Mouse (Mus musculus) kidney, adult 9 months (tissue): ENCODE results near the gene Mmp28.

Experiments used
- DNase-seq: peaks from one replicate; pipeline ENCODE4 v3.0.0; 2022

Mmp28 gene

DNA sequence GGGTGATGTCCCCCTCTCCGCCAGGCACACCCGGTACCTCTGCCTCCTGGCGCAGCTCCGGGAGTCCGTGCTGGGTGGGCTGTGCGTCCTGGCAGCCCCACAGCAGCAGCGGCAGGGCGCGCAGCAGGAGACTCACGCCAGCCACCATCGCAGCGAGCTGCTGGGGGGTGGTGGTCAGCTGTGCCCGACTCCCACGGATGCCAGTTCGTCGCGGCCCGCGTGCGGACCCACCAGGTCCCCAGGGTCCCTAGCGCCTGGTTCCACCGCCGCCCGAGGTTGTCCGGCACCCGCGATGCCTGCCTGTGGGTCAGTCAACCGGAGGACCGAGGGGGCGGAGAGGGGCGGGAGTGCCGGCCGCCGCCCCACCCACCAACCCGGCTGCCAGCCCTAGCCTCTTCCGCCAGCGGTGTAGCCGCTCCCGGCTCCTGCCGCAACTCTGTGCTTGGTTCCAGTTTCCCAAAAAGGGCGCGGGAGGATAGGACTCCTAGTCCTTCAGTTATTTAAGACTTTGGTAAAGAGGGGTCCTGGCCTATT is at the start of gene Mmp28:
Gene Mmp28, minus strand, starts transcription at position 361 of the 534 bp plus-strand sequence.
- peak; percentile 62 for DNase-seq

DNA sequence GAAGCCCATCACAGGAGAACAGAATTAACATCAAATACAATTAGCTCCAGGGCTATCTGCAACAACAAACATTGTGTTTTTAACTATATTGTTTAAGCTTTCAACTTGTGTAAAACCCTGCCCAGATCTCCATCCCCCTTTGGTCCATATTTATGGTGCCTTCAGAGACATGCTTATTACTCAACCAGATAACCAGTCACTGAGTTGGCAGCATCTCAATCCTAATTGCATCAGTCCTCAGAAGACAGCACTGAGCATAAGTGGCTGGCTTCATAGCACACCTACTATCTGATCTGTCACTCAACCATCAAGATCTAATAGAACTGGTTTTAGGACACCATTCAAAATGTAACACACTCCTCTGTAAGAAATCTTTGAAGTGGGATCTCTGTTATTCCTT is 46.6 kb upstream of the Mmp28 start:
- no peak for DNase-seq

DNA sequence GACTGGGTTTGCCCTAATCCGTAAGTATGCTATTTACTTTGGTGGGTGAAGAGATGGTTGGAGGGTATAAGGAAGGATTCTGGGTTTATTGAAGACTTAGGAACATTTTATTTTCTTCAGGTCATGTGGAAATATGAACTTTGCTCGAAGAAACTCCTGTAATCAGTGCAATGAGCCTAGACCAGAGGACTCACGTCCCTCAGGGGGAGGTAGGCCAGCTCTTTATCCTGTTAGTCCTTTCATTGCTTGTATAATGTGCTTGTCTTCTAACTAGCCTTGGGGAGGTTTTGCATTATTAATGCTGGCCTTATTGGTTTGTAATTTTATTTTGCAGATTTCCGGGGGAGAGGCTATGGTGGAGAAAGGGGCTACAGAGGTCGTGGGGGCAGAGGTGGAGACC is 41.4 kb upstream of the Mmp28 start:
- no peak for DNase-seq

DNA sequence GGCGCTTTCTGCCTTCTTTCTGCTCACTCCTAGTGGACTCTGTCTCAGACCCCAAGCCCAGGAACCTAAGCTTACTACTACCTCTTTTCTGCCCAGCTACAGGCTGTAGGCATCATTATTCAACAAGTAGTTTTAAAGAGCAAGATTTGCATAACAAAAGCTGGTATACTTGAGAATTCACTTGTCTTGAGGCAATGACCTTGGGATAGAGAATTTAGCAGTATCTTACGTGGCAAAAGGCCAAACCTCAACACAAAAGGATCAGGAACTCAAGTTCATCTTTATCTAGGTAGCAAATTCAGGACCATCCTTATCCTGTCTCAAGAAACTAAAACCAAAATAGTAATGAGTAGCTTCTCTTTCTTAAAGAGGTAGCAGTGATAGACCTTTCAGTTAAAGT is 32.7 kb upstream of the Mmp28 start:
- DNase-seq: no peak

DNA sequence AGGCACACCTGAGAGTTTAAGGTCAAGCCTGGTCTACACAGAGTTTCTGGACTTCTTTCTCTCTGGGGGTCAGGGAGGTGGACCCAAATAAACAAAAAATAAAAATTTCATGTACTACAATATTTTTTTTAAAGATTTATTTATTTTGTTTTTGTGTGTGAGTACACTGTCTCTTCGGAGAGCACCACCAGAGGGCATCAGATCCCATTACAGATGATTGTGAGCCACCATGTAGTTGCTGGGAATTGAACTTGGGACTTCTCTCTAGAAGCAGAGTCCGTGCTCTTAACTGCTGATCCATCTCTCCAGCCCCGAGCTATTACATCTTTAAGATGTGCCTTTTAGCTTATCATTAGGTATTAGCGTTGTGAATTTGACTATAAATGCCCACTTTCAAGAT is 28.6 kb upstream of the Mmp28 start:
- DNase-seq: no peak

DNA sequence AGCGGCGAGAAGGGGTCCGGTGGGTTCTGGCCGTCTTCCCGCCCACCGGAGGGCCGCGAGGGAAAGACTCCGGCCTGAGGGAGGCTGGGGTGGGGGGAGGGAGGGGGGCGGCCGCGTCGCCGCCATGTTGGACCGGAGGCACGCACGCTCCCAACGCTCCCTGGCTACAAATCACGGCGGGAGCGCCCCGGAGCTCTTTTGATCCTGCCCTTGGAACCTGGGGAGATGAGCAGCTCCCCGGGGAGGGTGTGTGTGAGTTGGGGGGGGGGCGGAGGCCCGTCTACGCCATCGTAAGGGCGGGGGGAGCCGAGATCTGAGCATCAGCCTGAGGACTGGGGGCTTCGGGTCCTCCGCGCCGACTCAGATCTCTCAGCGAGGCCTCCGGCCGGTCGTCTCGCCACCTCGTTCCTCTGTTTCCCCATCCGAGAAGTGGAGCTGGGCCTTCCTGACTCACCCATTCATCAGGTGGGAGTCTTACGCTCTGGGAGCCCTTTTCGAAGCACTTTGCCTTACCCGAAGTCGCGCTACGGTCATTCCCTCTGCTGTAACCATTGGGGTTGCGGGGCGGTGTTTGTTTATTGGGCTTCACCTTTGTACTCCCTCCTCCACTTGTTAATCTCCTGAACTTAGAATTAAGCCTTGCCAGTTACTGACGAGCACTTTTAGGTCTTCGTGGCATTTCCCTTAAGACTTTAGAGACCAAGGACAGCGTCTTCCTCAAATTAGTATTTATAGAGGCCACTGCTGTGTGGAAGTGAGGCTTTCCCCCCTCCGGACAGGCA is 10.6 kb upstream of the Mmp28 start:
- DNase-seq: peak; percentile 78

DNA sequence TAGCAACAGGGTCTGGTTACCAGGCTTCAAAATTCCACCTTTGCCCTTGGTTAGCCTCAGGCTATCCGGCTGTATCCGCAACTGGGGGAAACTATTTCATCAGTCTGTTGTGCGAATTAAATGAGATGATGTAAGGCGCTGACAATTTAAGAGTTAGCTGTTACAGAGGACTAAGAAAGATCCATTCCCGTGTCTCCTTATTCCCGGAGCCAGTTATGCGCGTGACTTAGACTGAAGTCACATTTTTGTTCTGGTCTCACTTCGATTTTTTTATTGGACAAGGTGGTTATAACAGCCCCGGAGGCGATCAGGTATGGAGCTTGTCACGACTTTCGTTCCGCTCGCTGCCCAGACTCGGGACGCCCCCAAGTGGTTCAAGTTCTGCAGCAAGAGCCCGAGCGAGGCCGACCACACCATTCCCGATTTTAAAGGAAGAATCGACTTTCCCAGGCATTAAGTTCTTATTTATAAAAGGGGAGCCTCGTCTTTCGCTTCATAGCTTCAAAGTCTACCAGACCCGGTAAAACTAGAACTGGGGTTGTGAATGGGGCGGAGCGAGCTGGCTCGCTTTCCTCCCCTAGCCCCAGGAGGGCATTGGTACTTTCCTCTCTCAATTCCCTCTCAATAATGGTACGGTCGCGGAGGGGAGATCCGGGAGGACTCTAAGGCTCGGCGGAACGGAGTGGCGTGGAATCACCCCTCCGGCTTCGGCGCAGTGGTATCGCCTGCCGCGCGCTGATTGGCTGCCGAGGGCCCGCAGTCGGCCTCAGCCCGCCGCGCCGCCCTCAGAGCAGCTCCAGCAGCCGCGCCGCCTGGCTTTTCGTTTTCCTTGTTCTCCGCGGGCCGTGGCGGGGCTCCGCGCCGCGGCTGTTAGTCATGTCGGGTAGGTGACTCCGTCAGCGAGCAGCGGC is 9.7 kb upstream of the Mmp28 start, which contains the start of gene Taf15:
Gene Taf15, plus strand, starts transcription at position 763 of the 911 bp plus-strand sequence.
- DNase-seq: peak; percentile 99

DNA sequence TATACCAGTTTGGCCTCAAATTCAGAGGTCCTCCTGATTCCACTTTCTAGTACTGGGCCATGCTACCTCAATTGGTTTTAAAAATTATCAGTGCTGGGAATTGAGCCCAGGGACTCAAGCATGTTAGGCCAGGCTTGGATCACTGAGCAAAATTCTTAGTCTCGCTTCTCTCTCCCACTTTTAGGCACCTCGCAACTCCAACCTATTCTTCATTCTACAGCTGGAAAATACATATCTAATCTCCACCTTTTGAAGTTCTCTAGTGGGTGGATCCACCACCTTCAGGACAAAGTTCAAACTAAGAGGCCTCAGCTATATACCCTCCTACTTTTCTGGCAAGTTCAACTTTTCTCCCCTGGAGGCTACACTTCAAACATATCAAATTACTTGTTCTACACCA is 8.9 kb upstream of the Mmp28 start:
- peak; percentile 39 for DNase-seq

DNA sequence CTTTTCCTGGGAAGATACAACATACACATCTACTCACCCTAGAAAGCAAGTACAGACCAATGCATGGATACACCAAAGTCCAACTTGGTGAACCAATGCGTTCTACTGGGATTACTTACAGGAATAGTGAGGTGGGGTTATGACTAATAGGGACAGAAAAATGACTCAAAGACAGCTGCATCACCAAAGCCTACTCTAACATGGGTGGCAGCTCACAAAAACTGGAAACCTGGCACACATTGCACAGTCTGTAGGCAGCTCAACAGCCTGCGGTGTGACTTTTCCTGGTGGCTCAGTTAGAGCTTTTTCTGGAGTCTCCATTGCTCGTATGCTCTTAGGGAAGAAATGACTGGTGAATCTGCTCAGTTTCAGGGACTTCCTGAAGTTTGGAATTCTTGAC is 5.9 kb upstream of the Mmp28 start:
- no peak for DNase-seq

DNA sequence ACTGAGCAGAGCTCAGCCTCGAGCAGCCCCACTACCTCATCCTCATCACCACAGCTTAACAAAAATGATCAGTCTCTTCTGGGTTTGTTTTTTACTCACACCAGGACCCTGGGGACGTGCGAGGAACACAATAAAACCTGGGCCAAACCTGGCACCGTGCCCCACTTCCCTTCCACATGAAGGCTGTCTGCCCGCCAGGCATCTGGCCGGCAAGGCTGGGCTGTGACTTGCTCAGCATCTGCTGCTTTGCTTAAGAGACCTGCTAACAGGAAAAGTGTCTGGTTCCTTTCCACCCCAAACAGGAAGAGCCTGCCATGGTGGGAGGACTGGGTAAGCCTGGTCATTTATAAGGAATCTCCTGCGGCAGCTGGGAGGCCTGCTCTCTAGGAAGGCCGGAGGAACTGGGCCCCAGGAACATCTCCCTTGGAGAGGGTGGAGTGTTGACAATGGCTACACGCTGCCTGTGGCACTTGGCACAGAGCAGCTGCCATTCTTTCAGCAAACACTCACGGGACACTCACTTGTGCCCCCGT is 4.3 kb upstream of the Mmp28 start:
- DNase-seq: peak; percentile 77

DNA sequence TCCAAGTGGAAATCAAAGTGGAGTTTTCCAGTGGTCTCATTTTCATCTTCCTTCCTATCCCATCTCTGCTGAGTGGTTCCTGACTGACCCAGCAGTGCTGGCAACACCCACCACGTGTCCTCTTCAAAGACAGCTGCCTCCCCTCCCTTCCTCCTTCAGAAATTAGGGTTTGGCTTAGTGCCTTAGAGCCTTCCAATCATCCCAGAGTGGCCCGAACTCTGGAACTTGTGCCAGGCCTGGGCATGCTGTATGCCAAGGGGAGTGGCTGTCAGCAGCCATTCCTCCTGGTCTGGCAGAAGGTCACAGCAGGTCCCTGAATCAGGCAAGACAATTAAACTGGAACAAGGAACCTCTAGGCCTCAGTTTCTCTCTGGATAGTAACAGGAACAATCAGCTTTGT is 3.1 kb upstream of the Mmp28 start:
- peak; percentile 67 for DNase-seq

DNA sequence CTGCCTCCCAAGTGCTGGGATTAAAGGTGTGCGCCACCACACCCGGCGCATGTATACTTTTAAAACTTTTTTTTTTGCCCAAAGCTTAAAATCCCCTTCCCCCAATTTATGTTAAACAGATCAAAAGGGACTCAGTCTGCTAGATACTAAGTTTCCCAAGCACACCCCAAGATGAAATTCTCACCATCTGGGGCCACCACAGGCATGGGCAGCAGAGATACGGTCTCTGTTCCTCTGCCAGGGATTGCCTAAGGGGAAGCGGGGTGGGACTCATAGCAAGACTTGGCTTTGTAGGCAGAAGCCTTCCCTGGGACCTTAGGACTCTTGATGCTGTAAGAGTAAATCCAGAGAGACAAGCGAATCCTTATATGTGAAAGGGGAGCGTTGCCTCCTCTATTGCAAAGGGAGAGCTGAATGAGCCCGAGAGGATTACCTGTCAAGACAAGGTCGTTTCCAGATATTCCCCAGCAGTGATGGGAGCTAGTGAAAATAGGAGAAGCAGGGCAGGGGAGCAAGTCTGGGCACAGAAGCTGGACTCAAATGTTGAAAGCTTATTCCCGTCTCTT is 1.3 kb downstream of the Mmp28 start:
- DNase-seq: no peak

DNA sequence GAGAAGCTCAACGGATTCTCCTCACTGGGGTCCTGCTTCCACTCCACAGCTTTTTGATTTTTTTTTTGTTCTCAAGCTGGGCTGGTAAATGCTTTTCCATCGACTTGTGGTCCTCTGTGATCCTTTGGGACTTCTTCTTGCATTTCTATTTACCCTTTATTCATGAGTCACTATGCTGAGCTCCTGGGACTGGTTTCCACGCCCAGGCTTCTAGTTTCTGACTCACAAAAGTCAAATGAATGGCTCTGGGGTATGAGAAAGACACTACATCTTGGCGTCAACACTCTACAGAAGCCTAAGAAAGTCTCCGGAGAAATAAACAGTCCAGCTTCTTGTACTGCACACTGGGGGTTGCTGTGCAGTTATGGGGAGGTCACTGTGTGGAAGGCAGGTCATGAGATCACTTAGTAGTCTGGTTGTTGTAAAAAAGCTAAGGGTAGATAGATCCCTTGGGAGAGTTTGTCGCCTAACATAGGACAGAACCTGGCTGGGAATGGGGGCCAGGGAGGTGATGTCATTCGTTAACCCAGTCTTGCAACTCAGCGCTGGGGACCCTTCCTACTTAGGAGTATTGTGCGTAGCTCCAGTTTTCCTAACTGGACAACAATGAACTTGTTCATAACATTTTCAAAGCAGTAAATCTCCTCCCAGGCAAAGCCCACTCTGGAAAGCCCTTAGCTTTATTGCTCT is 4.8 kb downstream of the Mmp28 start:
- DNase-seq: no peak

DNA sequence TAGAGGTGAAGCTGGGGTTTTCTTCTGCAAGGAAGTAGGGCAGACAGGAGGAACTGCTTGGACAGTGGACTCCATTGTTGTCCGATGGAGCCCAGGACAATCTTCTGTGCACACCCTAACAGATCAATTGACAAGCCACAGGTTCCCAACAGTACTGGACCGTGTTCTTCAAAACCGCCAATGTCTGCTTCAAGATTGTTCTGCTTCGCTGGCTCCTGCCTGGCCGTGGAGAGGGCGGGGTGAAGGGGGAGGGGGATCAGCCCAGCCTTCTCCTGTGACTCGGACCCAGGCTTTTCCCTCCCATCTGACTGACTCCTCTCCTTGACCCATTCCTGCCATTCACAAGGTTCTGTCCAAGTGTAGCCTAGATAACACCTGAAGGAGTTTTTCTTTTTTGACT is 5.6 kb downstream of the Mmp28 start:
- DNase-seq: no peak

DNA sequence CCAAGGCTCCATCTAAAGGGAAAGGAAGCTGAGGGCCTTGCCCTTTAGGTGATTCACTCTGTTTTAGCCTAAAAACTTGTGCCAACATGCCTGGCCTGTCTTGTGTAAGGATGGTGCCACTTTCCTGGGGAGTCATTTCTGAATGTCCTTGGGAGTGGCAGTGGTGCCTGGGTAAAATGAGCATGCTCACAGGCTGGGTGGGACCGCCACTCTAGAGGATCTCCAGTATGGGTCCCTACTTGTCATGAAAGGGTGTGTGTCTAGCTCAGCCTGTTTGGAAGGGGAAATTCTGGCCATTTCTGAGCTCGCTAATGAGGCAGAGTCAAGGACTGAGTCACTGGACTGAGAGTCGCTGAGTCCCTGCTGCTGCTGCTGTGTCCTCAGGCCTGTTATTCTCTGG is 7.3 kb downstream of the Mmp28 start:
- DNase-seq: no peak

DNA sequence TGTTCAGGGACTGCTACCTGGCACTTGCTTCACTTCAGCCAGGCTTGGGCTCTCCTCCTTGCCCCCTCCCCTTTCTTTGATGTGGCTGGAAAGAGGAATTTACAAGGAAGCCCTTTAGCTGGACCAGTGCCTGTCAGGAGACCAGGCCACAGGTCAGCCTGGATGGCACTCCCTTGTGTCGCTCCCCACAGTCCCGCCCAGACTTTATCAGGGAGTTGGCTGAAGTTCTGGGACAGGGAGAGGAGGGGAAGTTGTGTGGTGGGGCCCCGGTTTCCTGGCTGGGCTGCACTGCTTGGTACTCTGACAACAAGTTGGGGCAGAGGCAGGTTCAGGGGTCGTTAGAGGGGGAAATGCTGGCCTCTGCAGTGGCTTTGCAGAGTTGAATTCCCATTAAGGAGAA is 8.3 kb downstream of the Mmp28 start:
- DNase-seq: peak; percentile 31

DNA sequence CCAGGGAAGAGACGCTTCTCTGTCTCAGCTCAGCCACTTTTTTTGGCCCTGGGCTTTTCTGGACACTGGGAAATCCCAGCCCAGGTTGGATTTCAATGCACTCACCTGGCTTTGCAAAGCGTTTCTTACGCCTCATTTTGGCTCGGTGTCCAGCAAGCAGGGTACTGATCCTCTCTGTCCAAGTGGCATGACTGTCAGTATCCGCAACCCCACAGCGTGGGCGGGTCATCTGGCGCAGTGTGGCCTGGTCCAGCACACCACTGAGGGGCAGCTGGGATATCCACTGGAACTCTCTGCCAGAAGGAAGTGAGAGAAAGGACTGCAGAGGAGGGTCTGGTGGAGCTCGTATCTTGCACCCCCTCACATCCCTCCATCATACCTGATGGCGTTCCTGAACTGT is 11.6 kb downstream of the Mmp28 start:
- DNase-seq: no peak

DNA sequence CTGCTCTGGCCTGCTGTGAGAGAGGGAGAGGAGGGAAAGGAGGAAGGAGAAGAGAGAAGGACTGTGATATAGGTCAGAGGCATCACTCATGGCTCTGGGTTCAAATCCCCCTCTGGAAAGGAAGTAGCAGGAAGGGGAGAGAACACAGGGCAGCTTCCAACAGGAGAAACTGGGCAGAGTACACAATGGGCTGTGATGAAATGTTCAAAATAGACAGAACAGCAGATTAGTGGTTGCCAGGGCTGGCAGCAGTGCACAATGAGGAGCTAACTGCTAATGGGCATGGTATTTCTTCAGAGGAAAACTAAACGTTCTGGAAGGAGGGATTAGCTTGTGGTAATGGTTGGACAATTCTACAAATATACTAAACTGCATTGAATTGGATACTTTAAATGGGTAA is 12.3 kb downstream of the Mmp28 start:
- no peak for DNase-seq

DNA sequence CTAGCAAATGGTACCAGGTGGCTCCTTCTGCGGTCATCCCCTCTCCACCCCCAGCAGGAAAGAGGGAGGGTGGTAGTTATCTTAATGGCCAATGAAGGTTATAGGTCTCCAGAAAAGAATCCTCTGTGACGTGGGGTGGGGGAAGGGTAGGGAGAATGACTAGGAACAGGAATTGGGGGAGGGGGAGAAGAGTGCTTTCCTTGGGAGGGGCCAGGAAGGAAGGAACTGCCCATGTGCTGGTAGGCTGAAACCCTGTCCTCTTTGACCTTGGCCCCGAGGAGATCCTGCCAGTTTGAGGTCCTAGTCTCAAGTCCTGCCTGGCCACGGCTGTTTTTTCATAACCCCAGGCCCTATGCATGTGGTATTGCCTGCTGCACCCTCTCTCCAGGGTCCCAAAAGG is 13.6 kb downstream of the Mmp28 start:
- DNase-seq: no peak

DNA sequence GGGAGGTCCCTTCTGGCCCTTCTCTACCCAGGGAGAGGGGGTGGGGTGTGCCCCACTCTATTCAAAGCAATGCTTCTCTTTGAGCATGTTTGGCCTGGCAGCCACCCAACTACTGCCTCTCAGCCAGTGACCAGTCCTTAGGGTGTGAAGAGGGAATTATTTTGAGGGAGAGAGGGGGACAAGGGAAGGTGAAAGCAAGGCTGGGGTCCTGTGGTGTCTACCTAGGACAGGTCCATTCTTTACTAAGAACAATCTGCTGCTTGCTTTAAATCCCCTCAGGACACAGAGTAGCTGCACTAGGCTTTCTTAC is 14.0 kb downstream of the Mmp28 start:
- no peak for DNase-seq

DNA sequence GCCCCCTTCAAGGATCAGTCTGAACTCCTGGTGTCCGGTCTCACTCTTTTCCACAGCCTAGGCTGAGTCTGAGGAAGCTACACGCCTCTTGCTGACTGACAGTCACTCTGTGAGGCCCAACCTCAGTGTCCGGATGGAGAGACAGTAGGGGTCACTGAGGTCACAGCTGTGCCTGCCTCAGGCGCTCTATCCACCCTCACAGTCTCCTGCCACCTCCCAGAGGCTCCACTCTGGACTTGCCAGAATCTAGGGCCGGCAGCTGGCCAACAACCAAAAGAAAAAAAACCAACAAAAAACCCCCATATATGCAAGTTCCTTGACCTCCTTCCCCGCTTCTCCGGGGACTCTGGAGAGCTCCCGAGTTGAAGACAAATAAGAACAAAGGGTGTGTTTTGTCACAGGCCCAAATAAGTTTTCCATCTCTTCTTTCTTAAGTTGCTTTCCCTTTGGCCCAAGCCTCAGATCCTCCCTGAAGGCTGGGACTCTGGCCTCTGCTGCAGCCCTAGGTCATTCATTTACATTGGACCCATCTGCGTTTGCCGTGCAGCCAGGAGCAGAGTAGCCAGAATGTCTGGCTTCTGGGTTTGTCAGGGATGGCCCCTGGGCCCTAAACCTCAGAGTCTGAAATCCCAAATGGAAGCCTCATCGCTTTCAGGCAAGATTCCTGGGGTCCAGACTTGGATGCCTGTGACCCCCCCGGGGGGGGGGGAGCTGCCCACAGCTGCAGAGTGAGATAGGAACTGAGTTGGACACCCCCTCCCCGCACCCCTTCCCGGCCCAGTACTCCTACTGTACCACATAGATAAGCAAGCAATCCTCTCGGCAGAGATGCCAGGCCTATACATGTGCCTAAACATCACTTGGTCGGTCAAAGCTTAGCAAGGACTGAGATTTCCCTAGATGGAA is 14.6 kb downstream of the Mmp28 start:
- DNase-seq: peak; percentile 38

DNA sequence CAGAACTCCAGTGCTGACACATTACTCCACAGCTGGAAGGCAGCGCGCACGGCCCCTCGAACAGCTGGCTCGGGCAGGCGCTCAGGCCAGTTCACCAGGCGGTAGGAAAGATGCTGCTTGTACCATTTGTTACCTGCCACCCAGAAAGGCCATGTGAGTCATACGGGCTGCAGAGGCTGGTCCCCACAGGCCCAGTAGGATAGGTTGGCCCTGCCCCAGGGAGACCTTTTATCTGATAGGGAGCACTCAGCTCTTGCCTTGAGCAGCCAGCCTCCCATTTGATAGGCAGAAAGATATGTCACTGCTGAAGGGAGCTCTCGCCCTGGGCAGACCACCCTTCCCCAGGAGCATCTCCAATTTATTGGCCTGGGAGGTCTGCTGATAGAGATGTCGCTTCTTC is 15.3 kb downstream of the Mmp28 start:
- no peak for DNase-seq
